Mouse (Mus musculus) erythroblast, embryonic 14.5 days (primary cell): ENCODE results near the gene Ankdd1a.

Source experiments
- GATA1 ChIP-seq: IDR thresholded peaks from 2 replicates; pipeline ENCODE4 v1.6.1; 2012; ENCODE audit warnings: low read length, inconsistent platforms, mixed read lengths
- TAL1 ChIP-seq: IDR thresholded peaks from 3 replicates; pipeline ENCODE4 v1.6.1; 2012; ENCODE audit warnings: low read length, inconsistent platforms, mixed read lengths

DNA sequence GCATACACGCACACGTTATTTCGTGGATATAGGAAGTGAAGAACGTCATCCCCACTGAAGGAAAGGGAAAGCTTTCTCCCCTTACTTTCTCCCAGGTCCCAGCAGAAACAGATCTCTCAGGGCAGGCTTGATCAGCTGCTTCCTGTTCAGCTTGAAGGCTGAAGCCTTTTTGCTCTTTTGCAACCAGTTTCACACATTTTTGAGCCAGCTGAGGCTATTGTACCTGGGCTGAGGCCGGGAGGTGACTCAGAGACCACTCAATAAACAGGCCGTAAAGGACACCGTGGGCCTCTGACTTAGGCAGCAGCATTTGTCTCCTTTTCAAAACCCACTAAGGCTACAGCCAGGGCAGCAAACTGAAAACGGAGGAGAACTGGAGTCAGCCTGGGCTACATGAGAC is 13.0 kb upstream of the Ankdd1a start:
- TF ChIP-seq GATA1 = no peak
- TF ChIP-seq TAL1 = no peak
